Comparison of ENCODE assay signal across 8 mouse cellular contexts in the genomic region with DNA sequence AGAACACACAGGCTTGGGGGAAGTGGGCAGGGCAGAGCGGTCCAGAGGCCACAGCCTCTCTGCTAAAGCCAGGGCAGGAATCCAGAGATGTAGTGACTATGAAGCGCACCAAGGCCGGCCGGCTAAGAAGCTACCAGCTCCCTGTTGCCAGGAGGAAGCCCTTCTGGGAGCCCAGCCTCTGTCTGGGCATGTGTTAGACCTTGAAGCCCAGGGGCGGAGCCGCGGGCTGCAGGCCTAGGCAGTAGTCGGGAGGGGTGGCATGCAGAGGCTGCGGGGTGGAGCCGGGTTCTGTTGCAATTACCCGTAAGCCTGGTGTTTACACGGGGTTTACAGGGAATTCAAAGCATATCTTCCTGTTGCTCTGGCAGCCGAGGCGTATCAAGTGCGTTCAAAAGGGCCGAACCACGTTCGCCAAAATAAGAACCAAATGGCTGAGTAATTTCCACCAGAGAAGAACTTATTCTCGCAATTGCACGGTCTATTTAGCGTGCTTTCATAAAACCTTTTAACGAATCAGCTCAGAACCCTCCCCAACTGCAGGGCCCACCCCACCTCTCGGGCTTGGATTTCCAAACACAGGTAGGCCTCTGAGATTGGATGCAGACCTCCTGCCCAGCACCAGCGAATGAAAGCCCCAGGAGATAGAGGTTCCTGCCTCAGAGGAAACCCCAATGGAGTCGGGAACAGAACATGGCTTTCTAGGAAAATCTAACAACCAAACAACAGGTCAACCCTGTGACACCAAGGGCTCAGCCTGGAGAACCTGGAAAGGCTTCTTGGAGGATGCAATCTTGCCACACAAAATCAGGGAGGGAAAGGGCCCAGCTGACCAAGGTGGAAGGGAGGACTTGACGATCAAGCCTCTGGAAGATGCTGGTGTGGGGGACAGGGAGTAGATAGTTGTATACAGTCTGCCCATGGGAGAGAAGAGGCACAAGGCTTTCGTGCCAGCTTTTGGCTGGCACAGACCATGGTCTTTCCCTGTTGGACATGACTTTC.
DNase-seq lines count a peak whose midpoint lies in the region; ATAC-seq and TF ChIP-seq lines count a peak whose summit lies in the region.

No protein-coding gene starts in this region.

- WGBS in forebrain, embryonic 12.5 days: 51% methylated on average over 27 of the region's 27 CpGs
- 42% methylated on average over 27 of the region's 27 CpGs for WGBS in forebrain, embryonic 13.5 days
- WGBS in kidney, adult 2 months: 41% methylated on average over 27 of the region's 27 CpGs
- 38% methylated on average over 27 of the region's 27 CpGs for WGBS in lung, adult 2 months
- WGBS in stomach, embryonic 15.5 days: 29% methylated on average over 27 of the region's 27 CpGs

- H3K9ac ChIP-seq in forebrain, embryonic 12.5 days: no peak overlapping the region
- H3K9ac ChIP-seq in forebrain, embryonic 13.5 days: no peak overlapping the region
- H3K9ac ChIP-seq in stomach, embryonic 15.5 days: no peak overlapping the region

- H3K9me3 ChIP-seq in forebrain, embryonic 12.5 days: no peaks in the 10 kb centered on the region
- no peaks in the 10 kb centered on the region for H3K9me3 ChIP-seq in forebrain, embryonic 13.5 days (replicated peaks)
- no peaks in the 10 kb centered on the region for H3K9me3 ChIP-seq in stomach, embryonic 15.5 days

- TF ChIP-seq CTCF in kidney, adult 2 months (conservative IDR thresholded peaks at IDR 0.05; ENCODE audit: insufficient read depth, insufficient read length, low read depth, low read length): no peak
- TF ChIP-seq CTCF in lung, adult 2 months (IDR thresholded peaks at IDR 0.05; ENCODE audit: insufficient read depth, low read length): no peak

- H3K27ac ChIP-seq in forebrain, embryonic 12.5 days: peak overlapping the region; percentile 19; the same call in 1 of the 2 replicates
- H3K27ac ChIP-seq in forebrain, embryonic 13.5 days: no peak overlapping the region
- no peak overlapping the region for H3K27ac ChIP-seq in kidney, adult 2 months (ENCODE audit: insufficient read depth, low read depth, low read length)
- H3K27ac ChIP-seq in stomach, embryonic 15.5 days: peak overlapping the region; percentile 63

- peak; percentile 56 for DNase-seq in embryo, embryonic 10.5 days (ENCODE audit: low spot score)
- peak; percentile 51 for DNase-seq in kidney, adult 2 months
- peak; percentile 57 for DNase-seq in lung, adult 2 months
- DNase-seq in B cell, adult 2 months: no peak
- DNase-seq in frontal cortex, postnatal 10 days (ENCODE audit: low spot score in 2 of 2): no peak

- no peak for ATAC-seq in forebrain, embryonic 12.5 days (ENCODE audit: low FRiP score)
- no peak for ATAC-seq in forebrain, embryonic 13.5 days
- peak; percentile 87 for ATAC-seq in stomach, embryonic 15.5 days (ENCODE audit: insufficient read depth, low FRiP score, low read depth)

- no peaks in the 10 kb centered on the region for H3K36me3 ChIP-seq in forebrain, embryonic 12.5 days (replicated peaks)
- H3K36me3 ChIP-seq in forebrain, embryonic 13.5 days (ENCODE audit: poor library complexity, severe bottlenecking): no peaks in the 10 kb centered on the region
- H3K36me3 ChIP-seq in kidney, adult 2 months (ENCODE audit: control insufficient read depth, insufficient read depth, low read length): no peaks in the 10 kb centered on the region
- no peaks in the 10 kb centered on the region for H3K36me3 ChIP-seq in stomach, embryonic 15.5 days

- H3K4me2 ChIP-seq in forebrain, embryonic 12.5 days: no peak overlapping the region
- no peak overlapping the region for H3K4me2 ChIP-seq in forebrain, embryonic 13.5 days
- peak overlapping the region; percentile 27 for H3K4me2 ChIP-seq in stomach, embryonic 15.5 days

- H3K4me1 ChIP-seq in forebrain, embryonic 12.5 days: peaks cover 17% of the 10 kb centered on the region
- H3K4me1 ChIP-seq in forebrain, embryonic 13.5 days: peaks cover 10% of the 10 kb centered on the region
- no peaks in the 10 kb centered on the region for H3K4me1 ChIP-seq in kidney, adult 2 months (ENCODE audit: control insufficient read depth, insufficient read depth, low read length)
- peaks cover 3% of the 10 kb centered on the region; the same call in 1 of the 2 replicates for H3K4me1 ChIP-seq in lung, adult 2 months (ENCODE audit: control insufficient read depth, insufficient read depth, low read length)
- peaks cover 25% of the 10 kb centered on the region for H3K4me1 ChIP-seq in stomach, embryonic 15.5 days

- 0 out of 2 replicates have a peak, but pooled peaks cover 6% of the 10 kb centered on the region for H3K27me3 ChIP-seq in forebrain, embryonic 12.5 days
- H3K27me3 ChIP-seq in forebrain, embryonic 13.5 days: 0 out of 2 replicates have a peak, but pooled peaks cover 3% of the 10 kb centered on the region
- H3K27me3 ChIP-seq in kidney, adult 2 months (replicated peaks; ENCODE audit: control insufficient read depth, insufficient read depth, low read length): peaks cover 2% of the 10 kb centered on the region; the same call in 1 of the 2 replicates
- no peaks in the 10 kb centered on the region for H3K27me3 ChIP-seq in stomach, embryonic 15.5 days (replicated peaks)

- H3K4me3 ChIP-seq in forebrain, embryonic 12.5 days (replicated peaks): no peak overlapping the region
- H3K4me3 ChIP-seq in forebrain, embryonic 13.5 days: no peak overlapping the region
- H3K4me3 ChIP-seq in kidney, adult 2 months (ENCODE audit: insufficient read depth, low read depth, low read length): no peak overlapping the region
- no peak overlapping the region for H3K4me3 ChIP-seq in lung, adult 2 months (replicated peaks; ENCODE audit: extremely low read depth, low read depth, low read length)
- H3K4me3 ChIP-seq in stomach, embryonic 15.5 days (replicated peaks): no peak overlapping the region

- TF ChIP-seq POLR2A in kidney, adult 2 months (IDR thresholded peaks at IDR 0.05; ENCODE audit: low read depth, low read length): no peak
- no peak for TF ChIP-seq POLR2A in lung, adult 2 months (IDR thresholded peaks at IDR 0.05; ENCODE audit: borderline replicate concordance, extremely low read depth, low read depth, low read length)

Comparison
In these comparisons a context has a peak if more than half of its experiments do, and no peak if none do; other contexts are left out.
1. H3K27ac ChIP-seq: peak in forebrain, embryonic 12.5 days (single experiment) and stomach, embryonic 15.5 days (single experiment); none in forebrain, embryonic 13.5 days (single experiment) and kidney, adult 2 months (single experiment).
2. DNase-seq: peak in embryo, embryonic 10.5 days (single experiment), kidney, adult 2 months (single experiment) and lung, adult 2 months (single experiment); none in B cell, adult 2 months (0 of 2) and frontal cortex, postnatal 10 days (0 of 2).